Mouse (Mus musculus): ENCODE data around the gene Micu1. TPM values are rescaled to one million over a fixed set of nuclear protein-coding genes. Genes with fewer than 3 reads are reported as not detected.

The Micu1 gene
- polyA plus RNA-seq, 1 experiment: 76.8 TPM

GRCm38 (mm10) chr10:59793454-59793853 is 91.2 kb downstream of the Micu1 start:
- Histone ChIP-seq H3K4me3 (replicated peaks; ENCODE audit: extremely low read depth, low read depth, low read length) (no peak overlapping the region), H3K4me1 (ENCODE audit: control insufficient read depth, insufficient read depth, low read length) (no peaks in the 10 kb centered on the region)
- DNase-seq: no peak
- TF ChIP-seq CTCF (IDR thresholded peaks at IDR 0.05; ENCODE audit: insufficient read depth, low read length): no peak
- TF ChIP-seq POLR2A (IDR thresholded peaks at IDR 0.05; ENCODE audit: borderline replicate concordance, extremely low read depth, low read depth, low read length): no peak
- WGBS: 73% methylated on average over 3 of the region's 3 CpGs

DNA sequence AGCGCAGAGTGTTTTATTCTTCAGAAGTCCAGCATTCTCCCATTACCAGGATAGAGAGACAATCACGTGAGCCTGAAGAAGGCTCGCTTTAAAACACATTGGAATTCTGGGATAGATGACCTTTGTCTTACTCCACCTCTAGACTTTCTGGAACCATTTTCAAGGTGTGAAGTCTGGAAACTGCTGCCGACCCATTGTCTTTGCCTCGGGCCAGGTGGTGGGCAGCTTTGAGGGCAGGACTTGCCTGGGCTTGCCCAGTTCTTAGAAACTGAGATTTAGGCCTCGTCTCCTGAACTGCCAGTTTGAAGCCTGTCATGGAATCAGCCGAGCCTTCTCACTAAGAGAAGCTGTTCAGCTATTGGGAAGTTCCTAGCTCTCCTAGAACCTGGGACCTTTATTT is 92.8 kb downstream of the Micu1 start:
- no peak for DNase-seq
- TF ChIP-seq POLR2A (IDR thresholded peaks at IDR 0.05; ENCODE audit: borderline replicate concordance, extremely low read depth, low read depth, low read length) (no peak), CTCF (IDR thresholded peaks at IDR 0.05; ENCODE audit: insufficient read depth, low read length) (no peak)
- Histone ChIP-seq H3K4me1 (ENCODE audit: control insufficient read depth, insufficient read depth, low read length) (no peaks in the 10 kb centered on the region), H3K4me3 (replicated peaks; ENCODE audit: extremely low read depth, low read depth, low read length) (no peak overlapping the region)
- WGBS: 95% methylated on average over 7 of the region's 7 CpGs

DNA sequence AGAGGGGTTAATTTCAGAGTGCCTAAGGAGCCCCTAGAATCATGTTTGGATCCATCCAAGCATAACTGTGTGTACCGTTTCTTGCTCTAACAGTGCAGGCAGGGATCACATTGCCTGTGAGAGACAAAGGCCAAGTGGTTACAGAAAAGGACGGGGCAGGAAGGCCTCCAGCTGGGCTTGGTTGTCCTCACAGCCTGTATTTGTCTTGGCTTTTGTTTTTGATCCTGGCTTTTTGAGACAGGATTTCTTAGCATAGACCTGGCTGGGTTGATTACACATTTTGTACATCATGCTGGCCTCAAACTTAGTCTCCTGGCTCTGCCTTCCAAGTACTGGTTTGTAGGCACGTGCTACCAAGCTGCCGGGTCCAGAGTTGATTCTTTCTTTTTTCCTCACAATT is 93.6 kb downstream of the Micu1 start:
- no peak for TF ChIP-seq POLR2A (IDR thresholded peaks at IDR 0.05; ENCODE audit: borderline replicate concordance, extremely low read depth, low read depth, low read length)
- TF ChIP-seq CTCF (IDR thresholded peaks at IDR 0.05; ENCODE audit: insufficient read depth, low read length): no peak
- WGBS: 86% methylated on average over 4 of the region's 4 CpGs
- Histone ChIP-seq H3K4me1 (ENCODE audit: control insufficient read depth, insufficient read depth, low read length) (no peaks in the 10 kb centered on the region), H3K4me3 (replicated peaks; ENCODE audit: extremely low read depth, low read depth, low read length) (no peak overlapping the region)
- no peak for DNase-seq

DNA sequence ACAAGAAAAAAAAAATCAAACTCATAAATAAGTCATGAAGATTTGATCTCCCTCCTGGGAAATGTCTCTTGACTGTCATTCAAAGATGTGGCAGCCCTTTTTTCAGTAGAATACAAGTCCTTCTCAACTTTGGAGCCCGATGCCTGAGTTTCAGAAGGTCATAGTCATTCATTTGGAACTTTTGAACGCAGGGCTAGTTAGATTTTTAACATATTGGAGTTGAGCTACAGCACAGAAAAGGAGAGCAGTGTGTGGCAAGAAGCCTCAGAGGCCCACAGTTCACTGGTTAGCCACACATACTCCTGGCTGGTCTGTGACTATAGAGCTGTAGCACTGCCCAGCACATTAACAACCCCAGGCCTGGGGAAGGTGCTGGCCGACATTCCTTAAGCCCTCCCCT is 96.1 kb downstream of the Micu1 start:
- Histone ChIP-seq H3K4me1 (ENCODE audit: control insufficient read depth, insufficient read depth, low read length) (no peaks in the 10 kb centered on the region), H3K4me3 (replicated peaks; ENCODE audit: extremely low read depth, low read depth, low read length) (no peak overlapping the region)
- WGBS: 94% methylated on average over 3 of the region's 3 CpGs
- DNase-seq: no peak
- no peak for TF ChIP-seq CTCF (IDR thresholded peaks at IDR 0.05; ENCODE audit: insufficient read depth, low read length)
- TF ChIP-seq POLR2A (IDR thresholded peaks at IDR 0.05; ENCODE audit: borderline replicate concordance, extremely low read depth, low read depth, low read length): no peak

DNA sequence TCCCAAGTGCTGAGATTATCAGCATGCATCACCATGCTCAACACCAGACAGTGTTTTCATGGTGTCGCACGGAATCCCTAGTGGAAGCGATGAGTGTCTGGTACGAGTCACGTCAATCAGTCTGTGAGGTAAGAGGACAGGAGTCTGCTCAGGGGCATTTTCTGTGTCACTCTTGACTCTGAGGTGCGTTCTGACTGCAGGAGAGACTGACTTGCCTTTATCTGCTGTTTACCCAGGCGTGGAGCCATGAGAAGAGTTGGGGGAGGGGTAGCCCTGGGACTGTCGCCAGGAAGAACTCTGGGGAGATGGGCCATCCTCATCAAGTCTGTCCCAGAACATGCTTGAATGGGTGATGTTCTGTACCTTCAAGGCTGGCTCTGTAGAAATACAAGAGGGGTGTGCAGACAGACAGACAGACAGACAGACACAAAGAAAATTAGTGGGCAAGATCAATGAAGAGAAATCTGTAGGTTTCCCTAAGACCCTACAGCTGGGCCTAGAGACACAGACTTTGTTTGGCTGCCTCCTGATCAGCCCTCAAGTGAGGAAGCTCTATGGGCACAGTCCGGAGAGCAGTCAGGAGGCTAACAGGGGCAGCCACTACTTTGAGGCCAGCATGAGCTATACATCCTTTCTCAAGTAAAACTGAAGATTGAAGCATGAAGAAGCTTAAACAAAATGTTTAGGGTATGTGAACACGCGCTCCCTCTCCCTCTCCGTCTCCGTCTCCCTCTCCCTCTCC is 97.2 kb downstream of the Micu1 start:
- WGBS: 68% methylated on average over 13 of the region's 13 CpGs
- TF ChIP-seq POLR2A (IDR thresholded peaks at IDR 0.05; ENCODE audit: borderline replicate concordance, extremely low read depth, low read depth, low read length) (no peak), CTCF (IDR thresholded peaks at IDR 0.05; ENCODE audit: insufficient read depth, low read length) (no peak)

DNA sequence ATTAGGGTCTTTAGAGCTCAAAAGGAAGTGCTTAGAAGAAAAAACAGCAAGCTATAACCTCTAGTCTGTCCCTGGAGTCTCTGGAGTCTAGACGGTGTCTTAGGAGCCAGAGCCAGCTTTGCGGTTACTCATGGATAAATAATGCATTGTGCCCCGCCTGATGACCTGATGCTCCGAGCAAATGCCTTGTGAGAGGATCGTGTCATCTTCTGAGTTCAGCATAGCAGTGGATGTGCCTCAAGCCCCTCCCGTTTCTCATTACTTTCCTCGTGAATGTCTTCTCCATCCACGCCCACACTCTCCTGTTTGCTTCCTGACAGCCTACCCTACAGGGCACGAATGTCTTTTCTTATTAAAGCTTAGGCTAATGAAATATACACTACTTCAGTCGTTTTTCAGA is 97.9 kb downstream of the Micu1 start:
- no peak for TF ChIP-seq CTCF (IDR thresholded peaks at IDR 0.05; ENCODE audit: insufficient read depth, low read length)
- TF ChIP-seq POLR2A (IDR thresholded peaks at IDR 0.05; ENCODE audit: borderline replicate concordance, extremely low read depth, low read depth, low read length): no peak
- DNase-seq: no peak
- Histone ChIP-seq H3K4me1 (ENCODE audit: control insufficient read depth, insufficient read depth, low read length) (no peaks in the 10 kb centered on the region), H3K4me3 (replicated peaks; ENCODE audit: extremely low read depth, low read depth, low read length) (no peak overlapping the region)
- 51% methylated on average over 10 of the region's 10 CpGs for WGBS

More for the DNA sequence above, 97.2 kb downstream of the Micu1 start:
- no peaks in the 10 kb centered on the region for H3K4me1 ChIP-seq (ENCODE audit: control insufficient read depth, insufficient read depth, low read length)
- no peak for DNase-seq
- no peak overlapping the region for H3K4me3 ChIP-seq (replicated peaks; ENCODE audit: extremely low read depth, low read depth, low read length)

- H3K4me1 ChIP-seq (ENCODE audit: control insufficient read depth, insufficient read depth, low read length): no peaks in the 10 kb centered on the region
- no peak overlapping the region for H3K4me3 ChIP-seq (replicated peaks; ENCODE audit: extremely low read depth, low read depth, low read length)
- WGBS: 91% methylated on average over 12 of the region's 12 CpGs
- no peak for DNase-seq
- no peak for TF ChIP-seq CTCF (IDR thresholded peaks at IDR 0.05; ENCODE audit: insufficient read depth, low read length)
- no peak for TF ChIP-seq POLR2A (IDR thresholded peaks at IDR 0.05; ENCODE audit: borderline replicate concordance, extremely low read depth, low read depth, low read length)
These were observed 98.7 kb downstream of the Micu1 start for GRCm38 (mm10) chr10:59800826-59801501.

DNA sequence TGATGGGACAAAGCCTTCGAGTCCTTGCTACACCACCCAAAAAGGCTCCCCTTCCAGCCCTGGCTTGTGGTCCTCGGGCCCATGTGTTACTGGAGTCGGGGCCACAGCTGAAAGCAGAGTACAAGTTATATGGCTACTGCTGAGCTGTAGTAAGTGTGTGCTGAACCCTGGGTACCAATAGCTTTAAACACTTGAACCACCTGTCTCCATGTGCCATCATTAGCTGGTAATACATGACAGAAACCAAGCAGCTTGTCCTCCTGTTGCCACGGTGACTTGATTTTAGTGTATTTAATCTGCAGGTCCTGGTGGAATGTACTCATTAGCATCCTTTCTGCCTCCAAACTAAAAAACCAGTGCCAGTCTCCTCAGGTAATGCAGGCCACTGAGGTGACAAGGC is 106.4 kb downstream of the Micu1 start:
- TF ChIP-seq POLR2A (IDR thresholded peaks at IDR 0.05; ENCODE audit: borderline replicate concordance, extremely low read depth, low read depth, low read length): no peak
- no peak for TF ChIP-seq CTCF (IDR thresholded peaks at IDR 0.05; ENCODE audit: insufficient read depth, low read length)
- Histone ChIP-seq H3K4me1 (ENCODE audit: control insufficient read depth, insufficient read depth, low read length) (no peaks in the 10 kb centered on the region), H3K4me3 (replicated peaks; ENCODE audit: extremely low read depth, low read depth, low read length) (no peak overlapping the region)
- 91% methylated on average over 4 of the region's 4 CpGs for WGBS
- DNase-seq: no peak

DNA sequence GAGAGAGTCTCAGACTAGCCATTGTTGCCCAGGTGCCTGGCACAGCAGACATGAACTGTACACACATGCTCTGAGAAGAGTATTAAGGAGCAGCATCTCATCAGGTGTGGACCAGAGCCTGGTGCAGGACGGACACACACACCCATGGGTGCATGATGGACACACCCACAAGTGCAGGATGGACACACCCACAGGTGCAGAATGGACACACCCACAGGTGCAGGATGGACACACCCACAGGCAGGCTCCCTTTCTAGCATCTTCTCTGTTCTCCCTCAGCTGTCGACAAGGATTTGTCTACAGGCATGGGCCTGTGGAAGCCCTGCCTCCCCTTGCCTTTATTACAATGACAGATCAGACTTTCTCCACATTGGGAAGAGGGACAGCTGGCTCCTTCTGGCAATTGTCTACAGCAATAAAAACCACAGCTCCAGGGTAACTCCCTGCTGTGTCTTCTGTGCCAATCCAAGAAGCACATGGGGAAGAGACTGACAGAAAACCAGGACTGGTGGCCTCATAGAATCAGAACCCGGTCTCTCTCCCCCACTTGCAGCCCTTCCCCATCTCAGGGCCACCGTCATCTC is 107.8 kb downstream of the Micu1 start:
- TF ChIP-seq CTCF (IDR thresholded peaks at IDR 0.05; ENCODE audit: insufficient read depth, low read length): no peak
- TF ChIP-seq POLR2A (IDR thresholded peaks at IDR 0.05; ENCODE audit: borderline replicate concordance, extremely low read depth, low read depth, low read length): no peak
- Histone ChIP-seq H3K4me3 (replicated peaks; ENCODE audit: extremely low read depth, low read depth, low read length) (no peak overlapping the region), H3K4me1 (ENCODE audit: control insufficient read depth, insufficient read depth, low read length) (no peaks in the 10 kb centered on the region)
- no peak for DNase-seq
- 74% methylated on average over 4 of the region's 4 CpGs for WGBS
